Mouse (Mus musculus): ENCODE results near the gene Bves.

- no peak for TF ChIP-seq CTCF (IDR thresholded peaks at IDR 0.05; ENCODE audit: control insufficient read depth, insufficient read depth, insufficient replicate concordance, low read depth, low read length)
- TF ChIP-seq POLR2A (IDR thresholded peaks at IDR 0.05; ENCODE audit: control insufficient read depth, low read depth, low read length) = no peak
Observed at GRCm38 (mm10) chr10:45334925-45335324, 647 bp upstream of the Bves start.
